Mouse (Mus musculus) testis, adult 2 months (tissue): ENCODE measurements around the gene Arl1.
"Not testable (repeated sequence)": the region's sequence is repeated elsewhere in the genome, so short reads cannot be mapped to it uniquely, and the experiment has no call there.

Experiments
- CTCF ChIP-seq: fragments of 200-500 bp; IDR thresholded peaks from 2 replicates; pipeline ENCODE4 v1.5.1; 2012; ENCODE audit warnings: low read depth, mild to moderate bottlenecking, inconsistent platforms, low read length, moderate library complexity; ENCODE audit not compliant: control insufficient read depth, insufficient read depth, insufficient replicate concordance
- POLR2A ChIP-seq: fragments of 200-500 bp; IDR thresholded peaks from 2 replicates; pipeline ENCODE4 v1.6.1; 2012; ENCODE audit warnings: low read depth, mild to moderate bottlenecking, inconsistent platforms, low read length, moderate library complexity; ENCODE audit not compliant: control insufficient read depth

DNA sequence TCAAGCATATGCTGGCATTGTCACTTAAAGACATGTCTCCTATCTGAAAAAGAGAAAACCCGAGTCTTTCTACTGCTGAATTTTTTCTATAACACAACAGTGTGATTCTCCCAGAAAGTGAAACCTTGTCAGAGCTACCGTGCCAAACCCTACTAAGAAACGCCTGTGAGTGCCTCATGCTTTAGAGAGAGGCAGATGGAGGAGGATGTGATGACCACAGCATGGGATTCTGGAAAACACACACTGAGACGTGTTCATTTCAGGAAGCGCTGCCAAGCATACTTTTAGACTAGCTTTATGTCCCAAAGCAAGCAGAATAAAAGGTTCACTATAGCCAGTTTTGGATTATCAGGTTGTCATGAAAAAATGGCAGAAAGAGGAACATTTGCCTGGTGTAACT is 42.3 kb downstream of the Arl1 start:
- TF ChIP-seq CTCF, POLR2A: not testable (repeated sequence)
